Mouse (Mus musculus) kidney, postnatal 36 days (tissue): Measurements from ENCODE around the gene Rgr.

Source experiments
- DNase-seq, 2 experiments: peaks; one replicate each; pipeline ENCODE4 v3.0.0; 2021 to 2022; ENCODE audit warnings: mixed read lengths in 2 of 2

The Rgr gene

GRCm38 (mm10) chr14:37048914-37049410 lies at the start of gene Rgr:
TSS of gene Rgr (minus strand) at chr14:37048964.
- no peak for DNase-seq

GRCm38 (mm10) chr14:37097956-37098530 lies 49.3 kb upstream of the Rgr start, which contains the start of gene Cdhr1:
TSS of gene Cdhr1 (minus strand) at chr14:37098347.
- peak in 1 of 2 experiments; percentile 41 for DNase-seq

- DNase-seq = no peak
These were observed 46.8 kb upstream of the Rgr start for GRCm38 (mm10) chr14:37095556-37095955.

GRCm38 (mm10) chr14:37094436-37094835 lies 45.7 kb upstream of the Rgr start:
- DNase-seq = no peak

GRCm38 (mm10) chr14:37083755-37084154 lies 35.0 kb upstream of the Rgr start:
- DNase-seq = no peak

- DNase-seq = no peak
These were observed 32.0 kb upstream of the Rgr start for GRCm38 (mm10) chr14:37080724-37081123.

GRCm38 (mm10) chr14:37068516-37068915 lies 19.8 kb upstream of the Rgr start:
- DNase-seq = peak; percentile 43 to 81

- no peak for DNase-seq
These were observed 18.9 kb upstream of the Rgr start, which contains the start of gene Lrit2 for GRCm38 (mm10) chr14:37067629-37068028. TSS of gene Lrit2 (plus strand) at chr14:37067929.

GRCm38 (mm10) chr14:37066636-37067035 lies 17.9 kb upstream of the Rgr start:
- no peak for DNase-seq

GRCm38 (mm10) chr14:37064849-37065248 lies 16.1 kb upstream of the Rgr start:
- no peak for DNase-seq

- DNase-seq = peak in 1 of 2 experiments; percentile 20
These were observed 14.3 kb downstream of the Rgr start for GRCm38 (mm10) chr14:37034432-37034831.

- peak; percentile 63 to 85 for DNase-seq
These were observed 15.5 kb downstream of the Rgr start for GRCm38 (mm10) chr14:37033241-37033640.

- DNase-seq = no peak
These were observed 16.2 kb downstream of the Rgr start for GRCm38 (mm10) chr14:37032481-37033104.

- peak in 1 of 2 experiments; percentile 14 for DNase-seq
These were observed 20.2 kb downstream of the Rgr start for GRCm38 (mm10) chr14:37028555-37028954.

- DNase-seq = no peak
These were observed 20.8 kb downstream of the Rgr start for GRCm38 (mm10) chr14:37027951-37028350.

- DNase-seq = no peak
These were observed 21.4 kb downstream of the Rgr start for GRCm38 (mm10) chr14:37027248-37027933.

GRCm38 (mm10) chr14:37015894-37016293 lies 32.9 kb downstream of the Rgr start:
- DNase-seq = peak; percentile 4 to 54

GRCm38 (mm10) chr14:37013644-37014043 lies 35.1 kb downstream of the Rgr start:
- DNase-seq = no peak

GRCm38 (mm10) chr14:37009686-37010085 lies 39.1 kb downstream of the Rgr start:
- DNase-seq = no peak

- DNase-seq = no peak
These were observed 42.3 kb downstream of the Rgr start for GRCm38 (mm10) chr14:37006489-37006888.

- DNase-seq = no peak
These were observed 42.9 kb downstream of the Rgr start for GRCm38 (mm10) chr14:37005865-37006264.

GRCm38 (mm10) chr14:37003431-37004095 lies 45.2 kb downstream of the Rgr start:
- no peak for DNase-seq

GRCm38 (mm10) chr14:37002852-37003251 lies 45.9 kb downstream of the Rgr start:
- no peak for DNase-seq
